Mouse (Mus musculus) limb, embryonic 10.5 days (tissue): Measurements from ENCODE around the gene Dcaf8. TPM values are rescaled to one million over a fixed set of nuclear protein-coding genes. Genes with fewer than 3 reads are reported as not detected.

Experiments used
- polyA plus RNA-seq: library from polyadenylated mRNA; unstranded; fragments of >200 nt; fragmentation: Nextera tagmentation; extraction: Ambion mirVana; gene quantifications from 2 replicates; pipeline ENCODE4 v1.2.1, GENCODE M21; 2016

Dcaf8 gene
- polyA plus RNA-seq, 1 experiment from 2014 or later = 156 TPM

Other genes starting within 250 kb of the Dcaf8 start
- not detected in 2 replicates for gene Slamf6, start 230.6 kb upstream of the Dcaf8 start, polyA plus RNA-seq
- 28.3 and 29.9 TPM in 2 replicates for gene Vangl2, start 119.6 kb upstream of the Dcaf8 start, polyA plus RNA-seq
- gene Nhlh1, start 90.5 kb upstream of the Dcaf8 start, polyA plus RNA-seq = not detected in 2 replicates
- 155 and 201 TPM in 2 replicates for gene Copa, start 65.6 kb upstream of the Dcaf8 start, polyA plus RNA-seq
- 83.4 and 95.9 TPM in 2 replicates for gene Ncstn, start 65.3 kb upstream of the Dcaf8 start, polyA plus RNA-seq
- 195 and 206 TPM in 2 replicates for gene Pex19, start 21.3 kb upstream of the Dcaf8 start, polyA plus RNA-seq
- 68.0 and 88.4 TPM in 2 replicates for gene Pea15a, start 58.7 kb downstream of the Dcaf8 start, polyA plus RNA-seq
- 1.0 and 1.6 TPM in 2 replicates for gene Casq1, start 71.8 kb downstream of the Dcaf8 start, polyA plus RNA-seq
- gene Atp1a4, start 110.3 kb downstream of the Dcaf8 start, polyA plus RNA-seq = not detected in 2 replicates
- gene Igsf8, start 113.6 kb downstream of the Dcaf8 start, polyA plus RNA-seq = 30.0 and 40.8 TPM in 2 replicates
- 0.62 and 3.2 TPM in 2 replicates for gene Atp1a2, start 150.0 kb downstream of the Dcaf8 start, polyA plus RNA-seq
- 0.10 TPM in 1 of 2 replicates, not detected in the other for gene Kcnj9, start 181.2 kb downstream of the Dcaf8 start, polyA plus RNA-seq
- 0.05 TPM in 2 replicates for gene Kcnj10, start 193.1 kb downstream of the Dcaf8 start, polyA plus RNA-seq
- gene Pigm, start 228.5 kb downstream of the Dcaf8 start, polyA plus RNA-seq = 9.9 and 10.5 TPM in 2 replicates